Mouse (Mus musculus) T-helper 1 cell (primary cell): Measurements from ENCODE around the gene Cd163.
"Not testable (repeated sequence)": the region's sequence is repeated elsewhere in the genome, so short reads cannot be mapped to it uniquely, and the experiment has no call there.

Experiments used
- in situ Hi-C: fragments of 300-600 bp; cut with MboI, MseI; formaldehyde crosslinking; loops from one replicate; pipeline ENCODE4 v1.15.1; 2025; ENCODE audit warnings: high pct_unique_total_duplicates

The Cd163 gene

DNA sequence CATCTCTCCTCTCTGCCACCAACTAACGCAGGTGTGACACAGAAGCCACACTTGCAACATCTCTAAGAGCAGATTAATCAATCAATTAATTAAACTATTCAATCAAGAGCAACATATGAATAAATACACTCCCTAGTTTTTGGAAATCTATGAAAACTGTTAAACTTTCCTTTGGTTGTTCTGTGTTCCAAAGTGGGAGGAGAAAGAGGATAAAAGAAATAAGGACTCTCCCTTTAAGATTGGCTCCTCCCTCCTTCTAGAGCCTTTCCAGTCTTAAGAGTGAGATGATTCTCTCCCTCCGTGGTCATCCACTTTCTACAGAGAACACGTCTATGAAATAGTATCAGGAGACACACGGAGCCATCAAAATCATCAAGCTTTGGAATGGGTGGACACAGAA is at the start of gene Cd163:
Cd163 (plus strand) TSS at position 301 of the 400 bp plus-strand sequence.
- in situ Hi-C loops = no loop called here

GRCm38 (mm10) chr6:124255721-124256470 is 48.6 kb upstream of the Cd163 start:
- in situ Hi-C loops = no loop called here

- in situ Hi-C loops = loop anchor here (5.0 to 10.0 kb wide), 3 partner anchors 117 to 1366 kb away; no protein-coding TSS in a partner anchor
Measured at GRCm38 (mm10) chr6:124260198-124260931, 44.1 kb upstream of the Cd163 start.

DNA sequence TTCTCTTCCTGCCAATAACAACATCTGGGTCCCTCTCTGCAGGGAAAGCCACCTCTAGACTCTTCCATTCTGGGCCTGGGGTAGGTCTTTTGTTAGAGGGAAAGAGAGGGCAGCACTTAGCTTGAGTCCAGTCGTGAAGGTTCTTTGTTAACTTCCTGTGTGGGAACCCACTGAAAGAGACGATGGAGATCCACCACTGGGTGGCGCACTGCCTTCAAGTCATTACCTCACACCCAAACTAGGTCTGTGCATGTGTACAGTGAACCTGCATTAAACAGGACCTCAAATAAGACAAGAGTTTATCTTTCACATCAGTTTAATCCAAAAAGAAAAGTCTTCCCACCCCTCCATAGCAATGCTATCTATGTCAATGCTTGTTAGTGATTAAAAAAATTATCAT is 41.8 kb upstream of the Cd163 start:
- in situ Hi-C loops = loop anchor here (5.0 to 10.0 kb wide), 3 partner anchors 115 to 1368 kb away; no protein-coding TSS in a partner anchor

GRCm38 (mm10) chr6:124273231-124273880 is 31.1 kb upstream of the Cd163 start:
- in situ Hi-C loops = no loop called here

DNA sequence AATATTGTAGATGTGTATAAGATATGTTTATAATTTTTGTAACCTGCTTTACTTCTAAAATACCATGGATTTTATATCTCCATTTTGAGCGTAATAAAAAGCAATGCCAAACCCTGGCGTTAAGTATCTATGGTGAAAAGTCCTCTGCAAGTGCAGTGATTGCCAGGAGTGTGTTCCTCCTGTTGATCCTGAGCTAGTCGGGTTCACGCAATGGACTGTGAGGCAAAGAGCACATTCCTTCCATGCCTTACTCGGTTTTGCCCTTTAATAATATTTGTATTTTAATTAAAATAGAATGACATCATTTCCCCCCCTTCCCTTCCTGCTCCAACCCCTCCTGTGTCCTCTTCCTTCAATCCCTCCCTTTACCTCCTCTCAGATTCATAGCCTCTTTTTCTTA is 26.8 kb upstream of the Cd163 start:
- in situ Hi-C loops = no loop called here

GRCm38 (mm10) chr6:124278291-124278690 is 26.2 kb upstream of the Cd163 start:
- in situ Hi-C loops = no loop called here

GRCm38 (mm10) chr6:124282731-124283130 is 21.7 kb upstream of the Cd163 start:
- in situ Hi-C loops = no loop called here

DNA sequence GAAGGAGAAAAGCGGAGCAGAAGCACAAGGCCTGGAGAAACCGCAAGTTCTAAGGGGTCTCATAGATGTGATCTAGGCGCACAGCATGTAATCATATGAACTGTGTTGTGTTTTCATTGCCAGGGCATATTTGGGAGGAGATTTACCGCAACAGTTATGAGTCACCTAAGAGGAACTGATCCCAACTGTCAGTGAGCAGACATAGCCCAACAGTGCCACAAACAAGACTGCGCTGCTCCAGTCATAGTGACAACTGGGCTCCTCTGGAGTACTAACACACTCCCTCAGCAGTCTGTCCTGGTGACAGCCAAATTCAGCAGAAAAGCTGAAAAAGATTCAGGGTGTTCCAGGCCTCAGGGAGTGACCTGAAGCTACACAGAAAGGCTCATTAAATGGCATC is 7.1 kb upstream of the Cd163 start:
- in situ Hi-C loops = not testable (repeated sequence)

GRCm38 (mm10) chr6:124301447-124302192 is 2.8 kb upstream of the Cd163 start:
- in situ Hi-C loops = no loop called here

DNA sequence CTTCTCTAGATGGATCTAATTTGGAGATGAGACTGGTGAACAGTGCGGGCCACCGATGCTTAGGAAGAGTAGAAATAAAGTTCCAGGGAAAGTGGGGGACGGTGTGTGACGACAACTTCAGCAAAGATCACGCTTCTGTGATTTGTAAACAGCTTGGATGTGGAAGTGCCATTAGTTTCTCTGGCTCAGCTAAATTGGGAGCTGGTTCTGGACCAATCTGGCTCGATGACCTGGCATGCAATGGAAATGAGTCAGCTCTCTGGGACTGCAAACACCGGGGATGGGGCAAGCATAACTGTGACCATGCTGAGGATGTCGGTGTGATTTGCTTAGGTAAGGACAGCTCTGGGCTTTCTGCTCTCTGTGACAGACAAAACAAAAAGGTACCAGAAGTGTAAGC is 4.5 kb downstream of the Cd163 start:
- in situ Hi-C loops = no loop called here

GRCm38 (mm10) chr6:124312292-124312691 is 7.8 kb downstream of the Cd163 start:
- in situ Hi-C loops = no loop called here

- in situ Hi-C loops = loop anchor here (10.0 kb wide), 1 partner anchor 1454 kb away; no protein-coding TSS in a partner anchor
Measured at GRCm38 (mm10) chr6:124320371-124320770, 15.9 kb downstream of the Cd163 start.

DNA sequence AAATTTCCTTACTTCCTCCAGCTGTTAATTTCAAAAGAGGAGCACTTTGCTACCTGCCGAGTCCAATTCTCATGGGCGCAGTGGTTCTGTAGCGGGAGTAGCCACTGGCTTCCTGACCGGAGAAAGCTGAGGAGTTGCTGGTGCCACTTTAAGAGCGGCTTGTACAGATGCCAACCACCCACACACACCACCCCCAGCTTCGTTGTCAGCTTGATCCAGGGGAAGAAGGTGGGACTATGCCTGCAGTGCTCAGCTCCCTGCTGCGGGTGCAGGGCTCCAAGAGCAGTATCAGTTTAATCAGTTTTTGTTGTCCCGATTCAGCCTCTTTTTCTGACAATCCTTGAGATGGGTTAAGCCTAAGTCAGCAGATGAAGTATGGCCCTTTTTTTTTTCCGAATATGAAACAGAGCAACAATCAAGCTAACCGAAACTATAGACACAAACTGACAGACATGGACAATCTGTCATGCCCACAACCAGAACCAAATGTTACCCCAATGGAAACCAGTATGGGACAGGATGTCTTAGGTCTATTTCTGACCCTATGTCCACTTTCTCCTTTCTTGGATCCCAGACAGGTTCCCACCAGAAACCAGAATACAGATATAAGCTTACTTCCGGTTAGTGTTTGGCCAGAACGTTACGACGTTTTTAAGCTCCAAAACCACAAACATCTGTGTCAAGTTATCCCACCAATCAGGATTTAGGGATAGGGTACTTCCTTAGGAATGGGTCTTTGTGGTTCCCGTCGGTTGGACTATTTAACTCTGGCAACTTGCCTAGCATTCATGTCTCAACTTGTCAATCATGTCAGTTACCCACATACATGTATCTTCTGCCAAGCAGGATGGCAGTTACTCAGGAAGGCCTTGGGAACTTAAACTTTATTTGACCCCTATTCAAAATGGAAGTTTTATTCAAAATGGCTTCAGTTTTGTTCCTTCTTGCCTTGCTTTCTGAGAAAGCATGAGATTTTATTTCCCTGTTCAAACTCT is 17.3 kb downstream of the Cd163 start:
- in situ Hi-C loops = loop anchor here (10.0 kb wide), 1 partner anchor 1453 kb away; no protein-coding TSS in a partner anchor

GRCm38 (mm10) chr6:124328394-124328991 is 24.0 kb downstream of the Cd163 start:
- in situ Hi-C loops = loop anchor here (10.0 kb wide), 1 partner anchor 1446 kb away; no protein-coding TSS in a partner anchor

- in situ Hi-C loops = loop anchor here (10.0 kb wide), 1 partner anchor 1445 kb away; no protein-coding TSS in a partner anchor
Measured at GRCm38 (mm10) chr6:124329622-124330021, 25.2 kb downstream of the Cd163 start.

GRCm38 (mm10) chr6:124345096-124345495 is 40.6 kb downstream of the Cd163 start:
- in situ Hi-C loops = no loop called here

DNA sequence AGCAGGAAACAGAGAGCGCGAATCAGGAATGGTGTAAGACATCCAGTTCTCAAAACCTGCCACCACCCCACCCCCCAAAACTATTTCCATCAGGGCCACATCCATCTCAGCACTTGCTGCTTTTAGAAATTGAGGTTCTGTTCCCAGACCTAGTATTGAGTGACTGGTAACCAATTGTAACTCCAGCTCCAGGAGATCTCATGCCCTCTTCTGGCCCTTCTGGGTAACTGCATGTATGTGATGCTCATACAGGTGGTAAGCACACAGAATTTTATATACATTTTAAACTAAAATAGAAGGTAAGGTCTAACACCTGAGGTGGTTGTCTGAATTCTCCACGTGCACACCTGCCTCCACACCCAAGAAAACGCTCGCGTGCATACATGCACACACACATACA is 42.2 kb downstream of the Cd163 start:
- in situ Hi-C loops = no loop called here

DNA sequence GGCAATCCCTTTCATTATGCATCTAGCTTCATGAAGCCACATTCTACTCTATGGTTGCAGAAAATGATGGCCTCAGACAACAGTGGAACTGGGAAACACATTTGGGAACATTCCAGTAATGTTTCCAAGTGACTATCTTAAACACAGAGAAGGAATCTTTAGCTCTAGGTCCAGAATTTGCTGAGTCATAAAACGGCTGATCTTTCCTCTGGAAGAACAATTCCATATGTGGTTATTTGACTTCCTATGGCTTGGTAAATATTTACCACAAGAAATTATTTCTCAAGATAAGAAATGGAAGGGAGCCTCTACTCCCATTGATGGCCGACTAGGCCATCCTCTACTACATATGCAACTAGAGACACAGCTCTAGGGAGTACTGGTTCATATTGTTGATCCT is 48.8 kb downstream of the Cd163 start:
- in situ Hi-C loops = no loop called here

GRCm38 (mm10) chr6:124358953-124359352 is 54.5 kb downstream of the Cd163 start:
- in situ Hi-C loops = no loop called here
